Mouse (Mus musculus) heart, embryonic 14.5 days (tissue): ENCODE results near the gene Samd13. TPM values are rescaled to one million over a fixed set of nuclear protein-coding genes. Genes with fewer than 3 reads are reported as not detected.

Experiments
- ATAC-seq: fragments of 200-750 bp; cut with Nextera tagmentation; 2 replicates; pipeline ENCODE4 v1.8.0; 2017; ENCODE audit warnings: low read depth, moderate TSS enrichment; ENCODE audit not compliant: insufficient number of reproducible peaks, insufficient read depth, low FRiP score
- H3K27ac ChIP-seq, 2 experiments: fragments of 200-500 bp in 1 of 2; fragments of 300-500 bp in 1 of 2; sonication (generic) in 1 of 2; replicated peaks in 1 of 2; 2 replicates each; pipeline ENCODE4 v1.5.1; 2012 to 2014; ENCODE audit warnings: low read depth in 2 of 2, low read length in 2 of 2, control low read depth in 1 of 2, mild to moderate bottlenecking in 1 of 2, mixed read lengths in 1 of 2; ENCODE audit not compliant: control insufficient read depth in 1 of 2, insufficient read depth in 1 of 2
- H3K27me3 ChIP-seq: fragments of 300-500 bp; sonication (generic); 2 replicates; pipeline ENCODE4 v1.6.1; 2014; ENCODE audit warnings: mild to moderate bottlenecking, low read length, control low read depth; ENCODE audit not compliant: control insufficient read depth, insufficient read depth
- H3K36me3 ChIP-seq: fragments of 300-500 bp; sonication (generic); 2 replicates; pipeline ENCODE4 v1.6.1; 2014; ENCODE audit warnings: mild to moderate bottlenecking, control low read depth, low read length, mixed read lengths; ENCODE audit not compliant: control insufficient read depth, insufficient read depth
- H3K4me1 ChIP-seq, 2 experiments: fragments of 200-500 bp in 1 of 2; fragments of 300-500 bp in 1 of 2; sonication (generic) in 1 of 2; 2 replicates each; pipeline ENCODE4 v1.6.1; 2012 to 2014; ENCODE audit warnings: low read length in 2 of 2, control low read depth in 1 of 2, mixed read lengths in 1 of 2; ENCODE audit not compliant: control insufficient read depth in 2 of 2, insufficient read depth in 2 of 2
- H3K4me2 ChIP-seq: fragments of 300-500 bp; sonication (generic); 2 replicates; pipeline ENCODE4 v1.6.1; 2014; ENCODE audit warnings: mild to moderate bottlenecking, low read length
- H3K4me3 ChIP-seq, 2 experiments: fragments of 200-500 bp in 1 of 2; fragments of 300-500 bp in 1 of 2; sonication (generic) in 1 of 2; 2 replicates each; pipeline ENCODE4 v1.5.1; 2012 to 2014; ENCODE audit warnings: low read length in 2 of 2, mild to moderate bottlenecking in 2 of 2, control low read depth in 1 of 2, low read depth in 1 of 2, moderate library complexity in 1 of 2; ENCODE audit not compliant: control insufficient read depth in 1 of 2, insufficient read depth in 1 of 2
- H3K9ac ChIP-seq: fragments of 300-500 bp; sonication (generic); 2 replicates; pipeline ENCODE4 v1.6.1; 2014; ENCODE audit warnings: mild to moderate bottlenecking, low read length
- H3K9me3 ChIP-seq: fragments of 300-500 bp; sonication (generic); 2 replicates; pipeline ENCODE4 v1.6.1; 2016; ENCODE audit warnings: low read length, control low read depth; ENCODE audit not compliant: control insufficient read depth
- WGBS: fragments of 180-500 bp; shearing (Covaris S2); extraction: QIAGEN DNeasy Blood & Tissue Kit; methylation state at CpG from one replicate; pipeline ENCODE4 v1.1.7; 2014; 5-methylcytosine and 5-hydroxymethylcytosine counted together
- polyA plus RNA-seq: library from polyadenylated mRNA; unstranded; fragments of >200 nt; fragmentation: Nextera tagmentation; extraction: Ambion mirVana; gene quantifications from 2 replicates; pipeline ENCODE4 v1.2.1, GENCODE M21; 2014

Gene Samd13
- polyA plus RNA-seq, 1 experiment from 2014 or later = 3.1 TPM

DNA sequence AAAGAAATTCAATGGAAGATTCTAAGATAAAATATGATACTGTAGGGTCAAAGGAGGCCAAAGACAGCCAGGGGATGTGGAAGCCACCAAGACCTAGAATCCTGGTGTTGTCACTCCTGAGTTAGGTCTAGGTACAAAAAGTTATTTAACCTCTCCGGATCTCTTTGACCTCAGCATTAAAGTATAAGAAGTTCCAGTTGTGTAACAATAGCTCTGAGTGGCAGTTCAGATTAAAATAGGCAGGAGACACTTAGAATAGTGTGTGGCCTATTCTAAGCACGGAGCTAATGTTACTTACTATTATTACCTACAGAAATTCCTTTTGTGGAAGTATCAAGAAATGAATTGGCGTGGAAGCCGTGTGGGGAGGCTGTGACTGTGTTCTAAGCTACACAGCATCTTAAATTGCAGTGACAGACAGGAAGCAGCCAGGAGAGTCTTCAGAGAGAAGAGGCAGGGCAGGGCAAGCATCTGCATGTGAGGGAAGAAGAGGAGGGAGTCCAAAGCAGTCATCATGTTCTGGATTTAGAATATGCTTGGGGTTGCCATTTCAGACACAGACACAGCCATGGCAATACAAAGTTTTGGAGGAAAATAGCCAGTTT is 1.8 kb upstream of the Samd13 start:
- H3K27ac ChIP-seq = peak overlapping the region; percentile 56 to 73
- H3K4me1 ChIP-seq = peaks cover 16 to 29% of the 10 kb centered on the region in 2 experiments
- H3K4me3 ChIP-seq = no peak overlapping the region
- H3K36me3 ChIP-seq = no peaks in the 10 kb centered on the region
- H3K9ac ChIP-seq = no peak overlapping the region
- 35% methylated on average over 4 of the region's 4 CpGs for WGBS
- no peak for ATAC-seq
- no peak overlapping the region for H3K4me2 ChIP-seq
- no peaks in the 10 kb centered on the region for H3K27me3 ChIP-seq
- no peaks in the 10 kb centered on the region for H3K9me3 ChIP-seq

GRCm38 (mm10) chr3:146686428-146686827 is 1.0 kb upstream of the Samd13 start:
- Histone ChIP-seq H3K4me2 (no peak overlapping the region), H3K9me3 (no peaks in the 10 kb centered on the region), H3K27me3 (no peaks in the 10 kb centered on the region), H3K4me3 (no peak overlapping the region), H3K27ac (no peak overlapping the region), H3K9ac (no peak overlapping the region), H3K4me1 (peaks cover 19 to 35% of the 10 kb centered on the region in 2 experiments), H3K36me3 (no peaks in the 10 kb centered on the region)
- 78% methylated on average over 8 of the region's 8 CpGs for WGBS
- ATAC-seq = no peak

DNA sequence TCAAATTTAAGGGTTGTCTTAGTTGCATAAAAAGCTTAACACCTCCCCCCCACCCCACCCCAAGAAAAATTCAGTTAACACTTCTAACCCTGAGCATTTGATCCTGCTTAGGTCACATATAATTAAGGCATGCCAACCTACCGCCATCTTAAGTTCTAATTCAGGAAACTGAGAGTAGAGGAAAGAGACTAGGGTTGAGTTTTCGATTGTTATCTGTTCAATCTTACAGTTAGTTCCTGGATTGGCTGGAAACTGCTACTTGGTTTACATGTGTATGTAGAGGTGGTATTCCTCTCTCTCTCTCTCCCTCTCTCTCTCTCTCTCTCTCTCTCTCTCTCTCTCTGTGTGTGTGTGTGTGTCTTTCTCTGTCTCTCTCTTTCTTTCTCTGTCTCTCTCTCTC is 2.3 kb downstream of the Samd13 start:
- WGBS = 62% methylated on average over 2 of the region's 2 CpGs
- peak overlapping the region; percentile 71; the same call in 1 of the 2 replicates for H3K9ac ChIP-seq
- ATAC-seq = no peak
- H3K4me3 ChIP-seq = no peak overlapping the region
- peak overlapping the region; percentile 86 to 93; a peak in 3 of 4 replicates for H3K27ac ChIP-seq
- H3K9me3 ChIP-seq = no peaks in the 10 kb centered on the region
- H3K4me2 ChIP-seq = peak overlapping the region; percentile 69
- H3K27me3 ChIP-seq = no peaks in the 10 kb centered on the region
- H3K36me3 ChIP-seq = no peaks in the 10 kb centered on the region
- peaks cover 17 to 33% of the 10 kb centered on the region in 2 experiments for H3K4me1 ChIP-seq

DNA sequence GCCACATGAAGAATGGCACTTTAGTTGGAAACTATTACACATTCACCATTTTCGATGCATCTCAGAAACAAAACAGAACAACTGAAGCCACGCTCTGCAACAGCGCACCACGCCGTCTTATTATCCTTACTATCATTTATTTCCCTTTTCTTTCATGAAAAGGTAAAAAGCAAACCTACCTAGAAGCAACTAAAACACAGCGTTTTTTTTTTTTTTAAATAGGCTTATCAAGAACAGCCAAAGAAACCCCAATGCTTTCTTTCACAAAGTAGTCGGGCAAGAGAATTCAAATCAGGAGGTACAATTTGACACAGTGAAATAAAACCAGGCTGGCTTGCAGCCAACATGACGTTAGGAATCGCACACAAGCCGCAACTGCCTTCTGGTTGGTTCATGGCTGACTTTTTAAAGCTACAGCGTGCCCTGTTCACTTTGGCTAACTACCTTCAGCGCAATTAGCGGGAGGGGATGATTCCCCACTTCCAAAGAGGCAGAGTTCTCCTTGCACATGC is 3.2 kb downstream of the Samd13 start:
- Histone ChIP-seq H3K4me2 (peak overlapping the region; percentile 69), H3K9me3 (no peaks in the 10 kb centered on the region), H3K9ac (peak overlapping the region; percentile 71), H3K4me1 (peaks cover 10 to 24% of the 10 kb centered on the region in 2 experiments), H3K4me3 (peak overlapping the region; percentile 27 to 34), H3K27ac (peak overlapping the region; percentile 86 to 93), H3K27me3 (no peaks in the 10 kb centered on the region), H3K36me3 (no peaks in the 10 kb centered on the region)
- WGBS = 36% methylated on average over 13 of the region's 13 CpGs
- ATAC-seq = no peak

- no peak for ATAC-seq
- Histone ChIP-seq H3K9me3 (no peaks in the 10 kb centered on the region), H3K4me3 (no peak overlapping the region; a peak in 1 of 4 replicates), H3K9ac (0 out of 2 replicates have a peak overlapping the region, but pooled peaks have one; percentile 71), H3K27me3 (no peaks in the 10 kb centered on the region), H3K36me3 (no peaks in the 10 kb centered on the region), H3K27ac (peak overlapping the region in 1 of 2 experiments; percentile 86; a peak in 2 of 4 replicates), H3K4me2 (peak overlapping the region; percentile 69), H3K4me1 (peaks cover 10 to 20% of the 10 kb centered on the region in 2 experiments; a peak in 3 of 4 replicates)
- 55% methylated on average over 8 of the region's 8 CpGs for WGBS
These were observed 3.7 kb downstream of the Samd13 start for GRCm38 (mm10) chr3:146681696-146682095.

DNA sequence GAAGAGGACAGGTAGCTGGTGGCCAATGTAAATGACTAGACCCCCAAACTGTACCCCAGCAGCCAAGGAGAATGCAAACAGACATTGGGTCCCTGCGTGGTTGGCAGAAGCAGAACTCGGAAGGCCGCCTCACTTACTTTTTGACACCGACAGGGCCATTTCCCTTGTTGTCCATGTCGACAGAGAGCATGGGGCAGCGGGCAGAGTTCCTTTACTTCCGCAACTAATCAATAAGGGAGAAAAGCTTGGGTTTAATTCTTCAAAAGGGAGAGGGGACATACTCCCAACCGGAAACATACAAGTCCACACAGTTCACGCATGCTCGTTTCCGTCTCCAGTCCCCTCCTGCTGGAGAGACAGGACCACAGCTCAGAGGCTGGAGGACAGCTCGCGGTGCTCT is 4.8 kb downstream of the Samd13 start:
- WGBS = 90% methylated on average over 13 of the region's 13 CpGs
- ATAC-seq = no peak

GRCm38 (mm10) chr3:146679646-146680045 is 5.7 kb downstream of the Samd13 start:
- Histone ChIP-seq H3K4me1 (peaks cover 8 to 17% of the 10 kb centered on the region in 2 experiments; a peak in 3 of 4 replicates), H3K27ac (no peak overlapping the region), H3K4me2 (no peak overlapping the region), H3K36me3 (no peaks in the 10 kb centered on the region), H3K27me3 (no peaks in the 10 kb centered on the region), H3K9me3 (no peaks in the 10 kb centered on the region), H3K9ac (no peak overlapping the region), H3K4me3 (no peak overlapping the region)
- no peak for ATAC-seq
- WGBS = 92% methylated on average over 16 of the region's 16 CpGs

More for the DNA sequence above, 4.8 kb downstream of the Samd13 start:
- H3K4me3 ChIP-seq = no peak overlapping the region
- peaks cover 10 to 20% of the 10 kb centered on the region in 2 experiments; a peak in 3 of 4 replicates for H3K4me1 ChIP-seq
- H3K27ac ChIP-seq = no peak overlapping the region
- no peaks in the 10 kb centered on the region for H3K9me3 ChIP-seq
- no peak overlapping the region for H3K4me2 ChIP-seq
- H3K27me3 ChIP-seq = no peaks in the 10 kb centered on the region
- no peaks in the 10 kb centered on the region for H3K36me3 ChIP-seq
- H3K9ac ChIP-seq = no peak overlapping the region
